Mouse (Mus musculus): Measurements from ENCODE around the gene Atg9b.

DNA sequence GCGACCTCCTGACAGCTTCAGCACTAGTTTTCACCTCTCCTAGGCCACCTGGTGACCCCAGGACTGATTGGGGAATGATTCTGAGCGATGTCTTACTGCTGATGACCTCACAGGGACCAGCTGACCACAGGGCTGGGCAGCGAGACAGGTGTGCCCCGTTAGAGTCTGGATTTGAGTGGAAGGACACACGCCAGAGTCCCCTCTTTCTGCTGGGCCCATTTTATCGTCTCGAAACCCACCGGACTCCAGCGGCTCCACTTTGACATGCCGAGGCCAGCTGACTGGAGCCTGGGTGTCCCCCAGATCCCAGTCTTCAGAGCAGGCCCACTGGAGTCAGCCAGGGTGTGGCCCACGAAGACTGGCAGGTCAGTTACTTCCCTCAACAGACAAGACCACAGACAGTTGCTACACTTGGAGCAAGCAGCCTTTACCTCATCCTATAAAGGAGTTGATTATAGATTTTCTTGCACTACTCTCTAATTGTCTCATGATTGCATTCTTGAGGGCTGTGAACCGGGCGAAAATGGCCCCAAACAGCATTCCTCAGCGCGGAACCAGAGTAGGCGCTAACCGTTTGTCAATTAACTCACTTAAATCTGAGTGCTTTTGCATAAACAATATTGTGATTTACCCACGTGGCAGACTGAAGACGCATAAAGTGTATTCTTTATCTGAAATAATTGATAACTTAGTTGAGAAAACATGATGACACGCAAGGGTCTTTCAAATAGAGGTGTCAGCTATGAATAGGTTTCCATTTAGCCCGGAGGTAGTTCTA, 32.2 kb upstream of the Atg9b start:
- no peak for TF ChIP-seq POLR2A (IDR thresholded peaks at IDR 0.05; ENCODE audit: borderline replicate concordance, extremely low read depth, insufficient read depth, insufficient read length, poor library complexity, severe bottlenecking)
- TF ChIP-seq CTCF (IDR thresholded peaks at IDR 0.05; ENCODE audit: borderline replicate concordance, extremely low read depth, insufficient read depth, insufficient read length), result no peak

All from brain, embryonic 14.5 days (tissue).